Mouse (Mus musculus) E14TG2a.4 (cell line): ENCODE results near the gene Rap1gap2.

Experiments
- CTCF ChIP-seq: conservative IDR thresholded peaks from 2 replicates; pipeline ENCODE4 v1.5.1; 2014; ENCODE audit warnings: low read length
- NANOG ChIP-seq: IDR thresholded peaks from 2 replicates; pipeline ENCODE4 v1.6.1; 2014; ENCODE audit warnings: borderline replicate concordance, low read length, mixed read lengths
- POU5F1 ChIP-seq: IDR thresholded peaks from 2 replicates; pipeline ENCODE4 v1.6.1; 2014; ENCODE audit warnings: low read length, borderline replicate concordance

GRCm38 (mm10) chr11:74462651-74463050 is 148.1 kb downstream of the Rap1gap2 start:
- TF ChIP-seq CTCF, result no peak
- TF ChIP-seq POU5F1, result no peak
- no peak for TF ChIP-seq NANOG
